Comparison of ENCODE assay signal across 10 mouse cellular contexts in genomic region chr11:61193392-61193791, GRCm38 (mm10). TPM values are rescaled to one million over a fixed set of nuclear protein-coding genes. Genes with fewer than 3 reads are reported as not detected.
A peak's percentile ranks its signal among the peaks of the same experiment; 100 is the strongest.
DNase-seq lines count a peak whose midpoint lies in the region; ATAC-seq and TF ChIP-seq lines count a peak whose summit lies in the region.
"Had no signal": no experiment of that assay in that cellular context is flagged by ENCODE, and none has a peak within 500 bp of the region (broad histone marks: within the 10 kb centered on the region; RNA-seq: fewer than 3 reads in every experiment).

No protein-coding gene starts in this region.

- peak; percentile 99 for TF ChIP-seq CTCF in intestine, postnatal 0 days (IDR thresholded peaks at IDR 0.05; ENCODE audit: low read depth)
- TF ChIP-seq CTCF in stomach, postnatal 0 days (IDR thresholded peaks at IDR 0.05; ENCODE audit: low read depth): peak; percentile 98

- H3K27me3 ChIP-seq in midbrain, embryonic 10.5 days (ENCODE audit: low read depth, poor library complexity, severe bottlenecking): 0 out of 2 replicates have a peak, but pooled peaks cover 9% of the 10 kb centered on the region
- H3K27me3 ChIP-seq in midbrain, embryonic 15.5 days (replicated peaks): no peaks in the 10 kb centered on the region; the same call in 1 of the 2 replicates
- H3K27me3 ChIP-seq in intestine, postnatal 0 days (replicated peaks; ENCODE audit: control insufficient read depth, insufficient read depth, low read length): peaks cover 5% of the 10 kb centered on the region; the same call in 1 of the 2 replicates
- no peaks in the 10 kb centered on the region for H3K27me3 ChIP-seq in stomach, postnatal 0 days (ENCODE audit: control insufficient read depth, insufficient read depth, low read length)
- H3K27me3 ChIP-seq: embryonic facial prominence, embryonic 12.5 days; stomach, embryonic 15.5 days had no signal

- no peak for TF ChIP-seq EP300 in stomach, postnatal 0 days (optimal IDR thresholded peaks at IDR 0.05)

- no peak overlapping the region for H3K4me3 ChIP-seq in midbrain, embryonic 10.5 days
- no peak overlapping the region for H3K4me3 ChIP-seq in midbrain, embryonic 15.5 days
- H3K4me3 ChIP-seq in intestine, postnatal 0 days (ENCODE audit: low read depth, low read length): no peak overlapping the region
- H3K4me3 ChIP-seq in stomach, postnatal 0 days (ENCODE audit: low read depth, low read length): no peak overlapping the region
- H3K4me3 ChIP-seq: embryonic facial prominence, embryonic 12.5 days; stomach, embryonic 15.5 days had no signal

- 13% methylated on average over 9 of the region's 9 CpGs for WGBS in midbrain, embryonic 10.5 days
- 14% methylated on average over 9 of the region's 9 CpGs for WGBS in midbrain, embryonic 15.5 days
- WGBS in intestine, postnatal 0 days: 5% methylated on average over 9 of the region's 9 CpGs
- WGBS in stomach, postnatal 0 days: 7% methylated on average over 9 of the region's 9 CpGs

- H3K27ac ChIP-seq in midbrain, embryonic 10.5 days (replicated peaks): no peak overlapping the region
- H3K27ac ChIP-seq in midbrain, embryonic 15.5 days: no peak overlapping the region
- no peak overlapping the region for H3K27ac ChIP-seq in intestine, postnatal 0 days (ENCODE audit: low read depth, low read length)
- H3K27ac ChIP-seq in stomach, postnatal 0 days (replicated peaks): no peak overlapping the region
- H3K27ac ChIP-seq: embryonic facial prominence, embryonic 12.5 days; stomach, embryonic 15.5 days had no signal

- H3K4me1 ChIP-seq in midbrain, embryonic 10.5 days: no peaks in the 10 kb centered on the region
- no peaks in the 10 kb centered on the region for H3K4me1 ChIP-seq in midbrain, embryonic 15.5 days
- H3K4me1 ChIP-seq in intestine, postnatal 0 days (replicated peaks; ENCODE audit: control insufficient read depth, insufficient read depth, low read length): no peaks in the 10 kb centered on the region
- H3K4me1 ChIP-seq in stomach, postnatal 0 days (replicated peaks; ENCODE audit: control insufficient read depth, insufficient read depth): no peaks in the 10 kb centered on the region
- H3K4me1 ChIP-seq: embryonic facial prominence, embryonic 12.5 days; stomach, embryonic 15.5 days had no signal

- H3K9me3 ChIP-seq in midbrain, embryonic 10.5 days (replicated peaks): no peaks in the 10 kb centered on the region
- no peaks in the 10 kb centered on the region for H3K9me3 ChIP-seq in midbrain, embryonic 15.5 days
- no peaks in the 10 kb centered on the region for H3K9me3 ChIP-seq in intestine, postnatal 0 days (ENCODE audit: control insufficient read depth)
- H3K9me3 ChIP-seq in stomach, postnatal 0 days (ENCODE audit: control insufficient read depth, low read length): no peaks in the 10 kb centered on the region
- H3K9me3 ChIP-seq: embryonic facial prominence, embryonic 12.5 days; stomach, embryonic 15.5 days had no signal

- H3K36me3 ChIP-seq in midbrain, embryonic 10.5 days: no peaks in the 10 kb centered on the region
- H3K36me3 ChIP-seq in midbrain, embryonic 15.5 days (replicated peaks): no peaks in the 10 kb centered on the region
- H3K36me3 ChIP-seq in intestine, postnatal 0 days (ENCODE audit: control insufficient read depth, insufficient read depth): no peaks in the 10 kb centered on the region
- no peaks in the 10 kb centered on the region for H3K36me3 ChIP-seq in stomach, postnatal 0 days (ENCODE audit: control insufficient read depth, insufficient read depth, low read length)
- H3K36me3 ChIP-seq: embryonic facial prominence, embryonic 12.5 days; stomach, embryonic 15.5 days had no signal

- no peak for ATAC-seq in midbrain, embryonic 15.5 days (replicated peaks)
- ATAC-seq in intestine, postnatal 0 days: peak; percentile 60; the same call in 1 of the 2 replicates
- peak; percentile 81; the same call in 1 of the 2 replicates for ATAC-seq in stomach, postnatal 0 days (ENCODE audit: low FRiP score, low TSS enrichment)

- H3K9ac ChIP-seq in midbrain, embryonic 15.5 days: no peak overlapping the region
- no peak overlapping the region for H3K9ac ChIP-seq in intestine, postnatal 0 days (ENCODE audit: low read depth, low read length)
- H3K9ac ChIP-seq in stomach, postnatal 0 days (ENCODE audit: low read length): no peak overlapping the region
- H3K9ac ChIP-seq: embryonic facial prominence, embryonic 12.5 days; stomach, embryonic 15.5 days had no signal

- no peak overlapping the region for H3K4me2 ChIP-seq in midbrain, embryonic 15.5 days
- H3K4me2 ChIP-seq in intestine, postnatal 0 days (replicated peaks; ENCODE audit: low read depth): no peak overlapping the region
- no peak overlapping the region for H3K4me2 ChIP-seq in stomach, postnatal 0 days (replicated peaks; ENCODE audit: low read depth)
- H3K4me2 ChIP-seq: embryonic facial prominence, embryonic 12.5 days; stomach, embryonic 15.5 days had no signal

- intact Hi-C loops in left cerebral cortex, postnatal 4 days (cut with DNase I): loop anchor here (5.0 to 10.0 kb wide), 2 partner anchors 219 to 521 kb away; no protein-coding TSS in a partner anchor

- DNase-seq in midbrain, embryonic 10.5 days (ENCODE audit: low spot score): peak; percentile 73
- peak; percentile 89 for DNase-seq in cerebellum, adult 9-10 months
- DNase-seq in gastrocnemius, postnatal 10 days: peak; percentile 88
- DNase-seq in left cerebral cortex, postnatal 4 days: peak; percentile 85
- peak; percentile 83 for DNase-seq in naive thymus-derived CD4-positive, alpha-beta T cell, adult 2 months (ENCODE audit: low read depth)
- peak; percentile 87 for DNase-seq in stomach, postnatal 0 days (ENCODE audit: low spot score)

RNA-seq across cellular contexts. Expression of gene Aldh3a1, which starts 13.9 kb away (rescaled TPM):
- not detected in 2 replicates for polyA plus RNA-seq in midbrain, embryonic 10.5 days (2016; fragmentation: Nextera tagmentation; extraction: Ambion mirVana)
- polyA plus RNA-seq in midbrain, embryonic 15.5 days (2015; fragmentation: Nextera tagmentation; extraction: Ambion mirVana): 0.19 TPM in 1 of 2 replicates, not detected in the other
- under 1 TPM; 0.23 to 0.34 TPM for total RNA-seq in gastrocnemius, postnatal 10 days (2021)
- polyA plus RNA-seq in intestine, postnatal 0 days (2015; fragmentation: Nextera tagmentation; extraction: Ambion mirVana): 0.10 and 0.12 TPM in 2 replicates
- 1 to 10 TPM in 1 of 2 experiments, under 1 TPM in 1; 0.94 to 1.1 TPM for total RNA-seq in left cerebral cortex, postnatal 4 days (2021)
- polyA plus RNA-seq in stomach, postnatal 0 days (2015; fragmentation: Nextera tagmentation; extraction: Ambion mirVana): 3.4 and 3.9 TPM in 2 replicates

RNA-seq across cellular contexts. Expression of gene Usp22, which starts 18.5 kb away (rescaled TPM):
- 201 and 251 TPM in 2 replicates for polyA plus RNA-seq in midbrain, embryonic 10.5 days (2016; fragmentation: Nextera tagmentation; extraction: Ambion mirVana)
- 442 and 456 TPM in 2 replicates for polyA plus RNA-seq in midbrain, embryonic 15.5 days (2015; fragmentation: Nextera tagmentation; extraction: Ambion mirVana)
- 10 to 100 TPM; 28.1 to 39.3 TPM for total RNA-seq in gastrocnemius, postnatal 10 days (2021)
- polyA plus RNA-seq in intestine, postnatal 0 days (2015; fragmentation: Nextera tagmentation; extraction: Ambion mirVana): 26.3 and 27.0 TPM in 2 replicates
- 100 to 1,000 TPM; 585 to 610 TPM for total RNA-seq in left cerebral cortex, postnatal 4 days (2021)
- 31.9 and 35.6 TPM in 2 replicates for polyA plus RNA-seq in stomach, postnatal 0 days (2015; fragmentation: Nextera tagmentation; extraction: Ambion mirVana)
